Mouse (Mus musculus) B cell, adult 67 days (primary cell): Measurements from ENCODE around the gene Nicn1. TPM values are rescaled to one million over a fixed set of nuclear protein-coding genes. Genes with fewer than 3 reads are reported as not detected.

Experiments
- total RNA-seq, 2 experiments: library from RNA; stranded (reverse); gene quantifications; 4 replicates each; pipeline ENCODE4 v1.2.4; 2023

Nicn1 gene
- 10 to 100 TPM; 12.1 to 14.2 TPM for total RNA-seq

DNA sequence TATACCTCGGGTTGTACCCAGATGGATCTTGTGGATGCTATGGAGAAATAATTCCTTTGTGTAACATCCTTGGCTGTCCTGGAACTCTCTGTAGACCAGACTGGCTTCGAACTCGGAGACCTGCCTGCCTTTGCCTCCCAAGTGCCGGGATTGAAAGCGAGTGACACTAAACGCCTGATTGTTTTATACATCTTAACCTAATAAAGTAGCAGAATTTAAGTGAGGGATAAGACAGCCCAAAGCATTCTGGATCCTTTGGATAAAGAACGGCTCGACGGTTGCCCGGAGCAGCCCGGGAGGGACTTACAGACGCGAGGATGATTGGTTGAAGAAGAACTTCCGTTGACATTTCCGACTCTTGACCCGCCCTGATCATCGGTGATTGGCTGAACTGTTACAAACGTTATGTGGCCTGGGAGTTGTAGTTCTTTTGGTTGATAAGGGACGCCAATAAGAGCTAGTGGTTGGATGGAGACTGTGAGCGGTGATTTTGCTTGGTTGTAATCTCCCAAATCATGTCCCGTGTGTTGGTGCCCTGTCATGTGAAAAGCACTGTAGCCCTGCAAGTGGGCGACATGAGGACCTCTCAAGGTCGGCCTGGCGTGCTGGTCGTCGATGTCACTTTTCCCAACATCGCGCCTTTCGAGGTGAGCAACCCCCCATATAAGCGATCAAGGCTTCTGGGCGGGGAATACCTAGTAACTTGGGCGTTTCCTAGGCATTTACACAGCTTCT, at the start of gene Nicn1:
TSS of gene Nicn1 (plus strand) at position 414 of the 735 bp plus-strand sequence.

DNA sequence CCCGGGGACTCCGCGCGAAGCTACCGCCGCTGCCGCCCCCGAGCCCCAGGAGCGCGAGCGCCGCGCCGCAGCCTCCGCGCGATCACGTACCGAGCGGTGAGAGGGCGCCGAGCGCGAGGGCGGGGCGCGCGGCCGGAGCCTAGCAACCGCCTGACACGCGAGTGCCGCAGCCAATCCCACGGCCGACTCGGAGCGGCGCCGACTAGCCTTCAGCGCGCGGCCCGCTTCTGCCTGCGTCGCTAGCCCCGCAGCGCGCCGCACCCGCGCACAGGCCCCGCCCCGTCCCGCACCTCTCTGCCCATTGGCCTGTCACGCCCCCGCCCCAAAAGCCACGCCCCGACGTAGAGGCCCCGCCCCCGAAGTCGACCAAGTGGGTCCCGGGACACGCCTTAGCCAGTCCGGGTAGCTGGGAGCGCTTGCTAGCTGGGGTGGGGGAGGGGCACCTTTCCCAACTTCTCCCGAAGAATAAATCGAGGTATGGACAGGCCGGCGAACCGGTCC, 26.5 kb upstream of the Nicn1 start, which contains the start of gene Dag1:
TSS of gene Dag1 (minus strand) at position 269 of the 501 bp plus-strand sequence.

DNA sequence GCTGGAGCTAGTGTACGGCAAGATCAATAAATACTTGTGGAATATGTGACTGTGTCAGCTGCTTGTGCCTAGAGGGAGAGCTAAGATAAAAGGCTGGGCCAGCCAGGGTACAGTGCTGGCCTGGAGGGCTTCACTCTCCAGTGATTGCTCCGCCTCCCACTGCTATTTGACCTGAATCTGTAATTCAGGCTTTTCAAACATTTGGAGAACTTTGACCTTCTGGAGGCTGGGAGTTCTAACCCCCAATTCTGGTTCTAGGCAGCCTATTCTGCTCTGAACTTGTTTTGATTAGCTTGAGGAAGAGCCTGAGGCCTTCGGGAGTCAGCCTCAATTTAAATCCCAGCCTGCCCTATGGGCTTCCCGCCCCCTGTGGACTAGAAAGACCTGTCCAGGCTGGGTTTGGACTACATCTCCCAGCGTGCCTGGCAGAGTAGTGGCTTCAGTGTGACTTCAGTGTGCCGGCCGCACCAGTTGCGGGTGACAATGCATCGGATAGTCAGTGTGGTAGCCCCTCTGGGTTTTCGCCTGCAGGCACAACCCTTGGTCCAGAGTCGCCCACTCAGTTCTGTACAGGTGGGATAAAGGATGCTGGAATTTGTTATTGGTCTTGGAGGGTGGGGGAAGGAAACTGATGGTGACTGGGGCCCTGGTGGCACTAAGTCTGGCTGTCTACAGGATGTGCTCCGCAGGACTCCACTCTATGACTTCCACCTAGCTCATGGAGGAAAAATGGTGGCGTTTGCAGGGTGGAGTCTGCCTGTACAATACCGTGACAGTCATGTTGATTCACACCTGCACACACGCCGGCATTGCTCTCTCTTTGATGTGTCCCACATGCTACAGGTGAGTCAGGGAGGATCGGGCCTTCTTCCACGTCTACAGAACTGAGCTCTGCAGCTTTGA, 6.5 kb downstream of the Nicn1 start, which contains the start of gene Amt:
TSS of gene Amt (plus strand) at position 401 of the 903 bp plus-strand sequence.

DNA sequence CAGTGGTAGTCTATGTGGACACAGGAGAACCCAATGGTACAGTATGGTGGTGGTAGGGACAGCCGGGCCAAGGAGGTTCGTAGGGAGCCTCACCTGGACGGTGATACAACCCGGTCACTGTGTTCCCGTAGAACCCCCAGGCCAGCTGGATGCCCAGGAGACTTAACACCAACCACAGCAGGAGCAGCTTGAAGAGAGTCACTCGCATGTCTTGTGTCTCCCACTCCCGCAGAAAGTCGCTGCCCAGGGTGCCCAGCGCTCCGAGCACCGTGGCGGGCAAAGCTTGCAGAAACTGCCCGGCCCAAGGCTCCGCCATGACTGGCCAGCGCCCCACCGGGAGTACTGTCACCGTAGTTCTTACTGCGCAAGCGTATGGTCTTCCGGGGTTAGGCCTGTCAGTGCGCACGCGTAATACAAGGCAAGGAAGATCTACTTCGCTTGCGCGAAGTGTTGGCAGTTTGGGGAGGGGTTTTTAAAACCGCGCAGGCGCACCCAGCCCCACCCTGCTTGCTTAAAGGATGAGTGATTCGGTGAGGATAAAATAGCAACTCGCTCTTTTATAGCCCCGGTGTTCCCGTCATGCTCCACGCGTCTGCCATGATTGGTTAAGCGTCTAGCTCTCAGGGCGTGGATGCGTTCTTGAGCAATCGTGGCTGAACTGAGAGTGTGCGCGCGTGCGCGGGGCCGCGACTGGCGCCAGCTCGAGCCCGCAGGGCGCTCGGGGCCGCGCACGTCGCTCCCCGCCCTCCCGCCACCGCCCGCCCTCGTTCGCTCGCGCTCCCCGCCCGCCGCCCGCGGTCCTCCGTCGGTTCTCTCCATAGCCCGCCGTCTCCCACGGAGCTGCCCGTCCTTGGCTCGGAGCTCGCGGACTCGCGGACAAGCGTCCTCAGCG, 15.6 kb downstream of the Nicn1 start, which contains the start of the genes Rhoa and Tcta:
TSS of gene Rhoa (plus strand) at position 501 of the 892 bp plus-strand sequence.
TSS of gene Tcta (minus strand) at position 532 of the 892 bp plus-strand sequence.

DNA sequence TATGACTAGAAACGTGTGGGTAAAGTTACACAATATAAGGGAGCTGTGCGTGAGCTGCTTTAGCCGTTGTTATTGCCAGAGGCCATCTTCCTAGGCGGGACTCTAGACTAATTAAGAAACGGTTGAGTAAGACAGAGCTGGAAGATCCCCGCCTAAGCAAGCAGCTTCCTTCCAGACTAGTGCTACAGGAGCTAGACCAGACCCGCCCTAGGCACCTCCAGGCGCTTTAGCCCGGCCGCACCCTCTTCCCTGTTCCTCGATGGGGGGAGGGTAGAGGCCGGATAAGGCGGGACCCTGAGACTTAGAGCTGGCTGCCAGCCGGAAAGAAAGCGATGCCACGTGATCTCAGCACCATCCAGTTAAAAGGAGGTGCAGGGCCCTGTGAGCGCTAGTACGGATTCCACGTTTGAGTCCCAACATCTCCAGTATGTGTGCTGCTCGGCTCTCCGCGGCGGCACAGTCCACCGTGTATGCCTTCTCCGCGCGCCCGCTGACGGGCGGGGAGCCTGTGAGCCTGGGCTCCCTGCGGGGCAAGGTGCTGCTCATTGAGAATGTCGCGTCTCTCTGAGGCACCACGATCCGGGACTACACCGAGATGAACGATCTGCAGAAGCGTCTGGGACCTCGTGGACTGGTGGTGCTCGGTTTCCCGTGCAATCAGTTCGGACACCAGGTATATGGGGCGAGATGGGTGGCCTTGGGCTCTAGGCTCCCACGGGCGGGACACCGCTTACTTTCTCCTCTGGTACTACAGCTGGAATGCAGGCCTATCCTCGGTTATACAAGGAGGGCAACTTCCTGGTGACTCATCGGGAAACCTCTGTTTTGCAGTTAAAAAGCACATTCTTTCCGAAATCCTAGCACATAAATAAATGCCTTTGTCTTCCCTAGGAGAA, 48.9 kb downstream of the Nicn1 start, which contains the start of gene Gpx1:
TSS of gene Gpx1 (plus strand) at position 18 of the 896 bp plus-strand sequence.

Other genes starting within 250 kb of the Nicn1 start
- 10 to 100 TPM; 31.3 to 38.4 TPM for gene Gmppb, start 241.2 kb upstream of the Nicn1 start, total RNA-seq
- 10 to 100 TPM in 1 of 2 experiments, 1 to 10 TPM in 1; 7.0 to 12.0 TPM for gene Amigo3, start 237.3 kb upstream of the Nicn1 start, total RNA-seq
- under 1 TPM in 1 of 2 experiments, not detected in 1; 0.23 TPM for gene Mst1, start 210.0 kb upstream of the Nicn1 start, total RNA-seq
- gene Rnf123, start 207.1 kb upstream of the Nicn1 start, total RNA-seq: 100 to 1,000 TPM; 206 to 230 TPM
- gene Apeh, start 195.8 kb upstream of the Nicn1 start, total RNA-seq: 100 to 1,000 TPM; 126 to 158 TPM
- under 1 TPM; 0.21 to 0.49 TPM for gene Bsn, start 100.0 kb upstream of the Nicn1 start, total RNA-seq
- gene Dag1, start 26.5 kb upstream of the Nicn1 start, total RNA-seq: 10 to 100 TPM; 27.1 to 28.0 TPM
- 1 to 10 TPM; 3.9 to 4.1 TPM for gene Amt, start 6.4 kb downstream of the Nicn1 start, total RNA-seq
- 100 to 1,000 TPM; 448 to 467 TPM for gene Rhoa, start 15.7 kb downstream of the Nicn1 start, total RNA-seq
- gene Tcta, start 15.7 kb downstream of the Nicn1 start, total RNA-seq: 10 to 100 TPM in 1 of 2 experiments, 1 to 10 TPM in 1; 9.3 to 13.8 TPM
- gene Gpx1, start 48.5 kb downstream of the Nicn1 start, total RNA-seq: 100 to 1,000 TPM; 346 to 355 TPM
- gene Usp4, start 57.4 kb downstream of the Nicn1 start, total RNA-seq: 100 to 1,000 TPM; 185 to 198 TPM
- gene 1700102P08Rik, start 102.4 kb downstream of the Nicn1 start, total RNA-seq: 1 to 10 TPM; 5.7 to 7.3 TPM
- gene Ccdc36, start 138.1 kb downstream of the Nicn1 start, total RNA-seq: not detected
- gene BC048562, start 146.1 kb downstream of the Nicn1 start, total RNA-seq: not detected
- 10 to 100 TPM; 32.1 to 38.4 TPM for gene Ccdc71, start 170.1 kb downstream of the Nicn1 start, total RNA-seq
- gene Klhdc8b, start 171.2 kb downstream of the Nicn1 start, total RNA-seq: 1 to 10 TPM; 1.8 to 4.3 TPM
- gene Lamb2, start 189.3 kb downstream of the Nicn1 start, total RNA-seq: under 1 TPM; 0.75 to 0.89 TPM
- 100 to 1,000 TPM; 278 to 324 TPM for gene Usp19, start 200.2 kb downstream of the Nicn1 start, total RNA-seq
- 100 to 1,000 TPM; 215 TPM for gene Qars, start 217.3 kb downstream of the Nicn1 start, total RNA-seq
- 100 to 1,000 TPM; 219 to 230 TPM for gene Qrich1, start 226.4 kb downstream of the Nicn1 start, total RNA-seq